Mouse (Mus musculus) lung, embryonic 15.5 days (tissue): ENCODE results near the gene Gnai2. TPM values are rescaled to one million over a fixed set of nuclear protein-coding genes. Genes with fewer than 3 reads are reported as not detected.
"Not testable (repeated sequence)": the region's sequence is repeated elsewhere in the genome, so short reads cannot be mapped to it uniquely, and the experiment has no call there.

Experiments used
- ATAC-seq: fragments of 200-750 bp; cut with Nextera tagmentation; 2 replicates; pipeline ENCODE4 v1.8.0; 2017; ENCODE audit warnings: moderate number of reproducible peaks, borderline replicate concordance; ENCODE audit not compliant: low FRiP score, low TSS enrichment; ENCODE audit errors: extremely low read depth
- H3K27ac ChIP-seq: fragments of 300-500 bp; sonication (generic); 2 replicates; pipeline ENCODE4 v1.5.1; 2015; ENCODE audit warnings: moderate library complexity, mild to moderate bottlenecking, inconsistent platforms
- H3K27me3 ChIP-seq: fragments of 300-500 bp; sonication (generic); 2 replicates; pipeline ENCODE4 v1.6.1; 2015; ENCODE audit warnings: inconsistent platforms
- H3K36me3 ChIP-seq: fragments of 300-500 bp; sonication (generic); 2 replicates; pipeline ENCODE4 v1.6.1; 2015; ENCODE audit warnings: inconsistent platforms
- H3K4me1 ChIP-seq: fragments of 300-500 bp; sonication (generic); 2 replicates; pipeline ENCODE4 v1.6.1; 2015; ENCODE audit warnings: inconsistent platforms
- H3K4me2 ChIP-seq: fragments of 300-500 bp; sonication (generic); 2 replicates; pipeline ENCODE4 v1.6.1; 2015; ENCODE audit warnings: inconsistent platforms, mild to moderate bottlenecking, moderate library complexity
- H3K4me3 ChIP-seq: fragments of 300-500 bp; sonication (generic); 2 replicates; pipeline ENCODE4 v1.5.1; 2015; ENCODE audit warnings: mild to moderate bottlenecking, inconsistent platforms
- H3K9ac ChIP-seq: fragments of 300-500 bp; sonication (generic); 2 replicates; pipeline ENCODE4 v1.6.1; 2015; ENCODE audit warnings: inconsistent platforms
- H3K9me3 ChIP-seq: fragments of 300-500 bp; sonication (generic); 2 replicates; pipeline ENCODE4 v1.6.1; 2016; ENCODE audit warnings: inconsistent platforms
- WGBS: fragments of 180-500 bp; shearing (Covaris S2); methylation state at CpG from one replicate; pipeline ENCODE4 v1.1.7; 2015; 5-methylcytosine and 5-hydroxymethylcytosine counted together
- polyA plus RNA-seq: library from polyadenylated mRNA; unstranded; fragments of >200 nt; fragmentation: Nextera tagmentation; extraction: Ambion mirVana; gene quantifications from 2 replicates; pipeline ENCODE4 v1.2.1, GENCODE M21; 2015

Gene Gnai2
- polyA plus RNA-seq, 1 experiment from 2014 or later = 478 TPM

DNA sequence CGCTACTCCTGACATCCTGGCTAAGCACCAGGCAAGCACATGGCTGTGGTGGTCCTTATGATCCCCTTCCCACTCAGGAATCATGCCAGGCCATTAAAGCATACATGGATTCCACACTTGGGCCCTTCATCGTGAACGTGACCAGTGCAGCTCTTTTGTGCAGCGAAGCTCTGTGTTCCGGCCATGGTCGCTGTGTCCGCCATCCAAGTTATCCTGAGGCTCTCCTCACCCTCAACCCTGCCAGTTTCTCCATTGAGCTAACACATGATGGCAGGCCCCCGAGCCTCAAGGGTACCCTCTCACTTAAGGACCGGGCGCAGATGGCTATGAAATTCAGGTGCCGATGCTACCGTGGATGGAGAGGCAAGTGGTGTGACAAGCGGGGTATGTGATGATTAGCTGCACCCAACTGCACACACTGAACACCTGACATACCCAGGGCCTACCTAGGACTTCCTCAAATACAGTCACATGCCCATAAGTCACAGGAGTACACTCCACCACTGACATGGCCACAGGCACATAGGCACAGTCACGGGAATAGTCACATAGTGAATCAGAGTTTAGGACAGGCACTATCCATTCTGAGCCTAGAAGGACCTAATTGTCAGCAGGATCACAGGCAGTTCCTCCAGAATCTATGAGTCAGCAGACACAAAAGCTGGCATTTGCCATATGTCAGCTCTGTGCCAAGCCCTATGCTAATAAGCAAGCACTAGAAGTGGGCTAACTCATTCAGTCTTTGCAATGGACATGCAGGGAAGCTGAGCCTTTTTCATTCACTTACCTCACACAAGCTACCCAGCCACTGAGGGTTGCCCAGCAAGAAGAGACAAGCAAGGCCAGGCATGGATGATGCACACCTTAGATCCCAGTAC is 55.9 kb downstream of the Gnai2 start:
- H3K9ac ChIP-seq = no peak overlapping the region
- WGBS = 88% methylated on average over 14 of the region's 14 CpGs
- peaks cover 18% of the 10 kb centered on the region for H3K36me3 ChIP-seq
- H3K9me3 ChIP-seq = no peaks in the 10 kb centered on the region
- H3K27me3 ChIP-seq = no peaks in the 10 kb centered on the region
- no peak overlapping the region for H3K4me3 ChIP-seq
- peak overlapping the region; percentile 87; the same call in 1 of the 2 replicates for H3K4me2 ChIP-seq
- peaks cover 57% of the 10 kb centered on the region for H3K4me1 ChIP-seq
- H3K27ac ChIP-seq = peak overlapping the region; percentile 97
- ATAC-seq = no peak

DNA sequence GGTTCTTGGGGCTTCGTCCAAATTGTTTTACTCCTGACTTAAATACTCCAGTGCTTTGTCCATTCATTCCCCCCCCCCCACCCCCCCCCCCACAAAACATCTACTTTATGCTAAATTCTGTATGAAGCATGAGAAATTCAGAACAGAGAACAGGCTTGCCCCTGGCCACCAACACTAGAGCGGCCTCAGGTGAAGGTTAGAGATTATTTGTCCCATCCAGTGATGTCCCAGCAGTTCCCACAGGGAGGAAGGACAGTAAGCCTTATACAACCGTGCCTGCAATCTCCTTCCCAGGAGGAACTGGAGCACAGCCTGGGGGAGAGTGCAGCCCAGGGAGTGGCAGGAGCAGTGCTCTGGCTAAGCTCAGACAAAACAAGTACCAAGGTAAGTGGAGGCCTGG is 56.6 kb downstream of the Gnai2 start, which contains the start of gene Naa80:
Gene Naa80 (plus strand): TSS at position 301 of the 400 bp plus-strand sequence.
- no peak for ATAC-seq
- H3K27me3 ChIP-seq = no peaks in the 10 kb centered on the region
- H3K4me1 ChIP-seq = peaks cover 57% of the 10 kb centered on the region
- no peak within 1 kb of the TSS for H3K9ac ChIP-seq
- H3K4me2 ChIP-seq = peak within 1 kb of the TSS; percentile 87; the same call in 1 of the 2 replicates
- H3K9me3 ChIP-seq = no peaks in the 10 kb centered on the region
- H3K36me3 ChIP-seq = peaks cover 18% of the 10 kb centered on the region
- peak within 1 kb of the TSS; percentile 97 for H3K27ac ChIP-seq
- H3K4me3 ChIP-seq = no peak within 1 kb of the TSS
- 66% methylated on average over 3 of the region's 3 CpGs for WGBS

DNA sequence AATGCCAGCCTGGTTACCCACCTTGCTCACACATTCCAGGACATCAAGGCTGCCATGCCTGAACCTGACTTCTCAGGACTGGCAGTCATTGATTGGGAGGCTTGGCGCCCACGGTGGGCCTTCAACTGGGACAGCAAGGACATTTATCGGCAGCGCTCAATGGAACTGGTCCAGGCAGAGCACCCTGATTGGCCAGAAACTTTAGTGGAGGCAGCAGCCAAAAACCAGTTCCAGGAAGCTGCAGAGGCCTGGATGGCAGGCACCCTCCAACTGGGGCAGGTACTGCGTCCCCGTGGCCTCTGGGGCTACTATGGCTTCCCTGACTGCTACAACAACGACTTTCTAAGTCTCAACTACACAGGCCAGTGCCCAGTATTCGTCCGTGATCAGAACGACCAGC is 57.3 kb downstream of the Gnai2 start:
- Histone ChIP-seq H3K4me3 (no peak overlapping the region), H3K4me1 (peaks cover 56% of the 10 kb centered on the region), H3K27ac (no peak overlapping the region), H3K27me3 (no peaks in the 10 kb centered on the region), H3K36me3 (peaks cover 17% of the 10 kb centered on the region), H3K9ac (no peak overlapping the region), H3K9me3 (no peaks in the 10 kb centered on the region), H3K4me2 (no peak overlapping the region)
- WGBS = 88% methylated on average over 10 of the region's 10 CpGs
- no peak for ATAC-seq

DNA sequence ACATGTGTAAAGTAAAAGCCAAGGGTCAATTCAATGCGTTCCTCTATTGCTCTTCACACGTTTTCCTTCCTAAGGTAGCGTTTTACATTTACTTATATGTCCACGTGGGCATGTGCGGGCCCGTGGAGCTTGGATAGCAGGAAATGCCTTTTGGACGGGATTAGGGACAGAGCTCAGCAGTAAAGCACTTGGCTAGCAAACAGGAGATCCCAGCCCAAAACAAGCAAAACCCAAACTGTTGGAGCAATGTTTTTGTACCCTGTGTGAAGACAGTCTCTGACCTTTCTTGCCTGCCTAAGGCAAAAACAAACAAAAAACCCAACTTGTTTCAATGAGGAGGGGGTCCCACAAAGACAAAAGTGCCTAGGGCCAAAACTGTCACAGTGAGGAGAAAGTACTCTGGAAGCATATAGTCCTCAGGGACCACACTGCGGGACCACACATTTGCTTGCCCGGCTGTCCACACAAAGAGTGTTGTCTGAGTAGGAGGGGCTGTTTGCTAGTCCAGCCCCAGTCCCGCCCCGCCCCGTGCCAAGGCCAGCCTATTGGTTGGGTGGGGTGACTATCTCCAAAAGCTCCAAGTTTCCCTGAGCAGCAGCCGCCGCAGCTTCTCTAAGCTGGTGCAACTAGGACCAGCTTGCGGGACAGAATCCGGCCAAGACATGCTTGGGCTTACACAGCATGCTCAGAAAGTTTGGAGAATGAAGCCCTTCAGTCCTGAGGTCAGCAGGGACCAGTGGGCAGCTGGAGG is 58.6 kb downstream of the Gnai2 start, which contains the start of gene Hyal1:
Gene Hyal1 (plus strand): TSS at position 571 of the 751 bp plus-strand sequence.
- no peaks in the 10 kb centered on the region for H3K27me3 ChIP-seq
- no peaks in the 10 kb centered on the region for H3K9me3 ChIP-seq
- H3K4me2 ChIP-seq = peak within 1 kb of the TSS; percentile 61
- peak; percentile 73 for ATAC-seq
- peaks cover 27% of the 10 kb centered on the region for H3K36me3 ChIP-seq
- peak within 1 kb of the TSS; percentile 42 for H3K9ac ChIP-seq
- H3K4me3 ChIP-seq = peak within 1 kb of the TSS; percentile 40
- WGBS = 14% methylated on average over 16 of the region's 16 CpGs
- peaks cover 44% of the 10 kb centered on the region for H3K4me1 ChIP-seq
- peak within 1 kb of the TSS; percentile 74 for H3K27ac ChIP-seq

DNA sequence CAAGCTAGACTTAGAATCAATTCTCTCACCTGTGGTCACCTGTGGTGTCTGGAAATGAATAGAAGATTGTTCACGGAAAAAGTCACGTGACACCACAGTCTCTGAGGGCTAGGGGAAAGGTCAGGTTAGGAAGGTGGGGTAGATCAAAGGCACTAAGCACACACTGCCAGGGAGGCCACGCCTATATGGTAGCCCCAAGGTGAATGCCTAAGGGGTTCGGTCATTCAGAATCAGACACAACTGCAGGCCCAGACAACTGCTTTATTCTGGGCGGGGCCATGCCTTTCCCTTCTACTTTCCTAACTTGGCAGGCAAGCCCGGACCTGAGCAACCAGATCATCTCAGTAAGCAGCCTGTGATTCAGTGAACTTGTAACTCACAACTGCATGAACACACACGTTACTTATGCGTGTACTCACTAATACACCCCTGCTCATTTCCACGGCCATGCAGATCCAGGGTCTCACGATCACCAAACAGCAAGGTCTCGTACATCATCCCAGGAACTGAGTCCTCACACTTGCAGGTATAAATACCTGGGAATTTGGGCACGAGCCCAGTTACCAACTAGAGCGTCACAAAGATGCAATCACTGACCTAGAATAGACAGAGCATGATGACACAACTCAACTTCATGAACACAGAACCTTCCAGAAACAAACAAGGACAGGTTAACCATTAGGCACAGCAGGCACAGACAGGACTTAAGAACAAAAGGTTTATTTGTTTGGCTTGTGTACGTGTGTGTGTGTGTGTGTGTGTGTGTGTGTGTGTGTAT is 59.4 kb downstream of the Gnai2 start:
- Histone ChIP-seq H3K27ac (peak overlapping the region; percentile 74), H3K4me3 (no peak overlapping the region), H3K4me2 (no peak overlapping the region), H3K9me3 (no peaks in the 10 kb centered on the region), H3K9ac (no peak overlapping the region), H3K27me3 (no peaks in the 10 kb centered on the region), H3K4me1 (peaks cover 45% of the 10 kb centered on the region), H3K36me3 (peaks cover 35% of the 10 kb centered on the region)
- no peak for ATAC-seq
- WGBS = 62% methylated on average over 14 of the region's 14 CpGs

DNA sequence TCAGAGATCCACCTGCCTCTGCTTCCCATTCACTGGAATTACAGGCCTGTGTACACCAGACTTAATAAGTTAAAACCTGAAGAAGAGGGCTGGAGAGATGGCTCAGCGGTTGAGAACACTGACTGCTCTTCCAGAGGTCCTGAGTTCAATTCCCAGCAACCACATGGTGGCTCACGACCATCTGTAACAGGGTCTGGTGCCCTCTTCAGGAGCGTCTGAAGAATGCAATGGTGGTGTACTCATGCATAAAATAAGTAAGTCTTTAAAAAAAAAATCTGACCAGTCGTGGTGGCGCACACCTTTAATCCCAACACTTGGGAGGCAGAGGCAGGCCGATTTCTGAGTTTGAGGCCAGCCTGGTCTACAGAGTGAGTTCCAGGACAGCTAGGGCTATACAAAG is 61.4 kb downstream of the Gnai2 start:
- 77% methylated on average over 6 of the region's 6 CpGs for WGBS
- H3K4me1 ChIP-seq = peaks cover 47% of the 10 kb centered on the region

DNA sequence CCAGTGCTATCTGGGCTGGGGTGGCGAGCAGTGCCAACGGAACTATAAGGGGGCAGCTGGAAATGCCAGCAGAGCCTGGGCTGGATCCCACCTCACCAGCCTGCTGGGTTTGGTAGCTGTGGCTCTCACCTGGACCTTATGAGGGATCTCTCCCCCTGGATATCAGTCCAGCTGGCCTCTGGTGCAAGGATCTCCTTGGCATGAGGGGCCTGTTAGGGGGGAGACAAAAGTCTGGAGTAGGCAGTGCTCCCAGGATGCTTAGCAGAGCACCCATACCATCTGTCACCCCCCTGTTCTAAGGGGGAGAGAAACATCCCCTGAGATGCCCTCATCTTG is 62.9 kb downstream of the Gnai2 start:
- Histone ChIP-seq H3K27ac (no peak overlapping the region), H3K4me2 (no peak overlapping the region), H3K9me3 (no peaks in the 10 kb centered on the region), H3K9ac (no peak overlapping the region), H3K36me3 (peaks cover 35% of the 10 kb centered on the region), H3K4me1 (peaks cover 49% of the 10 kb centered on the region), H3K4me3 (no peak overlapping the region), H3K27me3 (no peaks in the 10 kb centered on the region)
- no peak for ATAC-seq
- 84% methylated on average over 2 of the region's 2 CpGs for WGBS

More for the DNA sequence above, 61.4 kb downstream of the Gnai2 start:
- not testable (repeated sequence) for H3K4me3 ChIP-seq, H3K9me3 ChIP-seq, H3K27me3 ChIP-seq, H3K9ac ChIP-seq, ATAC-seq, H3K4me2 ChIP-seq, H3K27ac ChIP-seq
- H3K36me3 ChIP-seq = peaks cover 35% of the 10 kb centered on the region

DNA sequence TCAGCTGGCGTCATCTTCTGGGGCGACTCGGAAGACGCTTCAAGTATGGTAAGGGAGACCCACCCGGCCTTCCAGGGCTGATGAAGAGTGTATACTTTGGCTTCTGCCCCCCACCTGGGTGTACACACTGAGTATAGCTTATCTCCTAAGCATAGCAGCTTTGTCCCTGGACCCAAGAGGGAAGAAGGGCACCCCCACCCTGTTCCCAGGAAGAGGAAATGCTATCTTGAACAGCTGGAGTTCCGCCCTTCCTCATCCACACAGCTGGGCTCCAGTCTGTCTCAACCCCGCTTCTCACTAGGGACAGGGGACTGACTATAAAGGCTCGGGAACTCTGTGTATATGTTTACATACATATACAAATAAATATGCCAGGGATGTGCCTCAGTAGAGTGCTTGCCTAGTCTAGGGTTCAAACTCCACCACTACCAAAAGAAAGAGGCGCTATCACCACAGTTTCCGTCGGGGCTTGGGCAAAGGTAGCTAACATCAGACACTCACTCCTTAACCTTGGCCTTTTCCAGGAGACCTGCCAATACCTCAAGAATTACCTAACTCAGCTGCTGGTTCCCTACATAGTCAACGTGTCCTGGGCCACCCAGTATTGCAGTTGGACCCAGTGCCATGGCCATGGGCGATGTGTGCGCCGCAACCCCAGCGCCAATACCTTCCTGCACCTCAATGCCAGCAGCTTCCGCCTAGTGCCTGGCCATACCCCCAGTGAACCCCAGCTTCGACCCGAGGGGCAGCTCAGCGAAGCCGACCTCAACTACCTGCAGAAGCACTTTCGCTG is 63.4 kb downstream of the Gnai2 start:
- 83% methylated on average over 22 of the region's 22 CpGs for WGBS
- no peak for ATAC-seq
- no peaks in the 10 kb centered on the region for H3K27me3 ChIP-seq
- no peak overlapping the region for H3K9ac ChIP-seq
- H3K4me3 ChIP-seq = 0 out of 2 replicates have a peak overlapping the region, but pooled peaks have one; percentile 73
- H3K9me3 ChIP-seq = no peaks in the 10 kb centered on the region
- peak overlapping the region; percentile 73 for H3K4me2 ChIP-seq
- peaks cover 49% of the 10 kb centered on the region for H3K4me1 ChIP-seq
- no peak overlapping the region for H3K27ac ChIP-seq
- peaks cover 35% of the 10 kb centered on the region for H3K36me3 ChIP-seq

DNA sequence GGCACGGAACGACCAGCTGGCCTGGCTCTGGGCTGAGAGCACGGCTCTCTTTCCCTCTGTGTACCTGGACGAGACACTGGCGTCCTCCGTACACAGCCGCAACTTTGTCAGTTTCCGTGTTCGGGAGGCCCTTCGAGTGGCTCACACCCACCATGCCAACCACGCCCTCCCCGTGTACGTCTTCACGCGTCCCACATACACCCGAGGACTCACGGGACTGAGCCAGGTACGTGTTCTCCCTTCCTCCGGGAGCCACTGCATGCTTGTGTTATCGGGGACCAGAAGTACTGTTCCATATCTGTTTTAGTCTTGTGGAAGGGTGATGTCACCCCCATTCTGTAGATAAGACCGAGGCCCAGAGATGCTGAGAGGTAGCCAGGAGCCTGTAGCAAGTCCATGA is 64.3 kb downstream of the Gnai2 start:
- Histone ChIP-seq H3K4me2 (peak overlapping the region; percentile 73), H3K4me3 (peak overlapping the region; percentile 73), H3K36me3 (peaks cover 35% of the 10 kb centered on the region), H3K9me3 (no peaks in the 10 kb centered on the region), H3K4me1 (peaks cover 48% of the 10 kb centered on the region), H3K9ac (peak overlapping the region; percentile 66; the same call in 1 of the 2 replicates), H3K27me3 (no peaks in the 10 kb centered on the region), H3K27ac (peak overlapping the region; percentile 3; the same call in 1 of the 2 replicates)
- WGBS = 74% methylated on average over 21 of the region's 21 CpGs
- ATAC-seq = no peak

DNA sequence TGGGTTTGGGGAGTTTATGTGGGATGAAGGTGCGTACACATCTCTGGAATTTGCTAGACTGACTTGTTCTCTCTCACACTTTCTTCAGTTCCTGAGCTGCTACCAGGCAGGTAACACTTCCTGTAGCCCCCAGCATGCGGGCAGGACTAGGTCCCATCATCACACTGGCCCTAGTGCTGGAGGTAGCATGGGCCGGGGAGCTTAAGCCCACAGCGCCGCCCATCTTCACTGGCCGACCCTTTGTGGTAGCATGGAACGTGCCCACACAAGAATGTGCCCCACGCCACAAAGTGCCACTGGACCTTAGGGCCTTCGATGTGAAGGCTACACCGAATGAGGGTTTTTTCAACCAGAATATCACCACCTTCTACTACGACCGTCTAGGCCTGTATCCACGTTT is 65.2 kb downstream of the Gnai2 start:
- H3K9ac ChIP-seq = peak overlapping the region; percentile 66
- H3K27me3 ChIP-seq = no peaks in the 10 kb centered on the region
- H3K4me1 ChIP-seq = peaks cover 44% of the 10 kb centered on the region
- no peaks in the 10 kb centered on the region for H3K9me3 ChIP-seq
- 20% methylated on average over 13 of the region's 13 CpGs for WGBS
- H3K36me3 ChIP-seq = peaks cover 38% of the 10 kb centered on the region
- ATAC-seq = no peak
- peak overlapping the region; percentile 73 for H3K4me3 ChIP-seq
- H3K27ac ChIP-seq = peak overlapping the region; percentile 90
- H3K4me2 ChIP-seq = peak overlapping the region; percentile 73

DNA sequence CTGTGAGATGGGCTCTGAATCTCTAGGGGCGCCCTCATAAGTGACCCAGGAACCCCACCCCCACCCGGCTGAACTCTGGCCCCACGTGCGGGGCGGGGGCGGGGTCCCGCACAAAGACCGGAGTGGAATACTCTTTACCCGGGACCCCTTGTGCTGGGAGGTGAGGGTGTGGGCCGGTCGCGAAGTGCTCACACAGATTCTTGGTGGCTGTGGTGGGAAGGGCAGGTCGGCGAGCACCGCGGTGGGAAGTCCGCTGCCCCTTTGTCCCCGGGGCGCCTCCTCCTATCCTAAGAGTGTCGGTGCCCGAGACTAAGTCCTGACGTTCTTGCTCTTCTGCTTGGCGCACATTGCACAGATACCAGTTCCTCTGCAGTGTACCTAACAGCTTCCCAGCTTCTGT is 65.9 kb downstream of the Gnai2 start:
- 0% methylated on average over 23 of the region's 23 CpGs for WGBS
- Histone ChIP-seq H3K4me3 (peak overlapping the region; percentile 73), H3K27ac (peak overlapping the region; percentile 90), H3K27me3 (no peaks in the 10 kb centered on the region), H3K9ac (peak overlapping the region; percentile 66), H3K9me3 (no peaks in the 10 kb centered on the region), H3K4me1 (peaks cover 44% of the 10 kb centered on the region), H3K36me3 (peaks cover 36% of the 10 kb centered on the region), H3K4me2 (peak overlapping the region; percentile 73)
- peak; percentile 6; the same call in 1 of the 2 replicates for ATAC-seq
